Mouse (Mus musculus) megakaryocyte, embryonic 14.5 days (primary cell): ENCODE data around the gene Traf4.

Experiments used
- FLI1 ChIP-seq: IDR thresholded peaks from 2 replicates; pipeline ENCODE4 v1.6.1; 2012; ENCODE audit warnings: low read length, inconsistent platforms, mixed read lengths
- GATA1 ChIP-seq: IDR thresholded peaks from 3 replicates; pipeline ENCODE4 v1.6.1; 2012; ENCODE audit warnings: mixed read lengths, low read length, inconsistent platforms, borderline replicate concordance

DNA sequence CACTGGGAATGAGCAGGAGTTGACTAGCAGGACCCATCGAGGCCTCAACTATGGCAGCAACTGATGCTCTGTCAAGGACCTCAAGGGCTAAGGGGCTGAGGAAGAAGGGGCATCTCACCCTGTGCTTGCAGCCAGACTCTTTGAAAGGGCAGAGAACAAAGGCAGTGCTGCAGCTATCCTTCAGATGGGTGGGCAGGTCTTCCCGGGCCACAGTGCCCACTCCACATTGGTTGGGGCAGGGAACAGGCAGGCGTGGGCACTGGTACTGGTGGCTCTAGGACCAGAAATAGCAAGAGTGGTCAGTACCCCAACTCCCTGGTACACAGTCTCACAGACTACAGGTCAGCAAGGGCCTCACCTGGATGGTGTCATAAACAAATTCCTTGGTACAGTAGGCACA is 4.7 kb downstream of the Traf4 start:
- TF ChIP-seq FLI1: no peak
- TF ChIP-seq GATA1: no peak
